Mouse (Mus musculus) brain, embryonic 18.5 days (tissue): ENCODE measurements around the gene Trpv4.

ENCODE experiments used
- DNase-seq: peaks from one replicate; pipeline ENCODE4 v3.0.0-alpha.2; 2012; ENCODE audit warnings: low read depth, low spot score

The Trpv4 gene

GRCm38 (mm10) chr5:114590043-114590913 is 67.9 kb downstream of the Trpv4 start:
- no peak for DNase-seq

- no peak for DNase-seq
Measured at GRCm38 (mm10) chr5:114589454-114589853, 68.8 kb downstream of the Trpv4 start.

GRCm38 (mm10) chr5:114589026-114589425 is 69.2 kb downstream of the Trpv4 start:
- no peak for DNase-seq

GRCm38 (mm10) chr5:114588416-114588815 is 69.8 kb downstream of the Trpv4 start:
- no peak for DNase-seq

- DNase-seq: no peak
Measured at GRCm38 (mm10) chr5:114587908-114588307, 70.3 kb downstream of the Trpv4 start.

GRCm38 (mm10) chr5:114585682-114586081 is 72.5 kb downstream of the Trpv4 start:
- DNase-seq: no peak

- no peak for DNase-seq
Measured at GRCm38 (mm10) chr5:114584293-114585104, 73.7 kb downstream of the Trpv4 start.

GRCm38 (mm10) chr5:114583490-114584175 is 74.6 kb downstream of the Trpv4 start:
- DNase-seq: no peak

- no peak for DNase-seq
Measured at GRCm38 (mm10) chr5:114583046-114583445, 75.2 kb downstream of the Trpv4 start.

- no peak for DNase-seq
Measured at GRCm38 (mm10) chr5:114581486-114581885, 76.7 kb downstream of the Trpv4 start.

GRCm38 (mm10) chr5:114579714-114580357 is 78.4 kb downstream of the Trpv4 start:
- no peak for DNase-seq

GRCm38 (mm10) chr5:114578361-114578760 is 79.9 kb downstream of the Trpv4 start:
- no peak for DNase-seq

GRCm38 (mm10) chr5:114575986-114576605 is 82.1 kb downstream of the Trpv4 start:
- DNase-seq: no peak

- no peak for DNase-seq
Measured at GRCm38 (mm10) chr5:114575530-114575929, 82.7 kb downstream of the Trpv4 start.

GRCm38 (mm10) chr5:114575010-114575409 is 83.2 kb downstream of the Trpv4 start:
- DNase-seq: no peak

- no peak for DNase-seq
Measured at GRCm38 (mm10) chr5:114573920-114574628, 84.1 kb downstream of the Trpv4 start.

- no peak for DNase-seq
Measured at GRCm38 (mm10) chr5:114572997-114573396, 85.2 kb downstream of the Trpv4 start.
